Mouse (Mus musculus) thymus, adult 2 months (tissue): ENCODE data around the gene Gm11214.

ENCODE experiments used
- CTCF ChIP-seq: fragments of 200-500 bp; IDR thresholded peaks from 2 replicates; pipeline ENCODE4 v1.5.1; 2012; ENCODE audit warnings: mild to moderate bottlenecking, control low read depth, low read length, moderate library complexity, borderline replicate concordance; ENCODE audit not compliant: control insufficient read depth, poor library complexity, insufficient read depth; ENCODE audit errors: extremely low read depth
- POLR2A ChIP-seq: fragments of 200-500 bp; IDR thresholded peaks from 2 replicates; pipeline ENCODE4 v1.6.1; 2012; ENCODE audit warnings: mild to moderate bottlenecking, low read length, control low read depth, moderate library complexity; ENCODE audit not compliant: control insufficient read depth, poor library complexity, insufficient read depth; ENCODE audit errors: extremely low read depth

DNA sequence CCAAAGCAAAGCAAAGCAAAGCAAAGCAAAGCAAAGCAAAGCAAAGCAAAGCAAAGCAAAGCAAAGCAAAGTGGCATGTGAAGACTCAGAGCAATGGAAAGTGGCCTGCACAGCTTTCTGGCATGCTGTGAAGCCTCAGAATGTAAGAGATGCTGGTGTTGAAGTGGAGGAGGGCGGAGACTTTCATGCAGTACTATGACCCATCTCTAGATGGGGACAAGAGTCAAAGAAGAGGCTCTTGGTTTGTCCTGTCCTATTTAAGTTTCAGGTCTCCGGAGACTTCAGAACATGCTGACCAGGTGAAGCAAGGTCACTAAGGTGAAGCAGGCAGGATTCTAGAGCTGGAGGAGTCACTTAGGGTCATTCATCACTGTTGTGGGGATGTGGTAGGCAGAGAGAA lies 41.3 kb downstream of the Gm11214 start:
- TF ChIP-seq CTCF (no peak), POLR2A (no peak)
